Mouse (Mus musculus): ENCODE measurements around the gene Nelfcd. TPM values are rescaled to one million over a fixed set of nuclear protein-coding genes. Genes with fewer than 3 reads are reported as not detected.

Nelfcd gene
- polyA plus RNA-seq (2016; fragmentation: Nextera tagmentation; extraction: Ambion mirVana) = 193 and 217 TPM in 2 replicates

DNA sequence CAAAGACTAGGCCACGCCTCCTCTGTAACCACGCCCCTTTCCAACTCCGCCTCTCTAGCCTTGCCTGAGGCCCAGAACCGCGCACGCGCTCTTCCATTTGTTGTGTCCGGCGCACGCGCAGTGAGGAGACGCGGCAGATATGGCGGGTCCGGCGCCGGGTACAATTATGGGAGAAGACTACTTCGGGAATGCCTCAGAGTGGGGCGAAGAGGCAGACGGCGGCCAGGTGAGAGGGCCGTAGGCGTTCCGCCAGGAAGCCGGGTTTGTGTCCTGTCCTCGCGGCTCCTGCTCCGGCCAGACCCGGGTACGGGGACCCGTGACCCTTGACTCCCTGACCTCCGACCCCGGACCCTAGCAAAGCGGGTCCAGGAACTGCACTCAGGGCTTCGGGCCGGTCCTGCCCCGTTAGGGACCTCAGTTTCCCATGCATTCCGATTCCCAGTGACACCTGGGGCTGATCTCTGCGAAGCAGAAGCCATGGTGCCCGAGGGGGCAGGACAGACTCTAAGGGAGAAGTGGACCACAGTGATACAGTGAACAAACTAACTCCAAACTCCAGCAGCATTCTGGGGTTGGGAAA, at the start of gene Nelfcd:
Gene Nelfcd, plus strand, starts transcription at position 74 of the 580 bp plus-strand sequence.
- WGBS = under 1% methylated on average over 40 of the region's 40 CpGs
- Histone ChIP-seq H3K4me1 (peaks cover 17% of the 10 kb centered on the region), H3K27me3 (ENCODE audit: low read depth, poor library complexity, severe bottlenecking) (no peaks in the 10 kb centered on the region), H3K9me3 (replicated peaks) (no peaks in the 10 kb centered on the region), H3K27ac (peak within 1 kb of the TSS; percentile 96), H3K4me3 (peak within 1 kb of the TSS; percentile 97), H3K36me3 (peaks cover 34% of the 10 kb centered on the region)
- DNase-seq (ENCODE audit: low spot score) = peak; percentile 98

GRCm38 (mm10) chr2:174366571-174366970, 49.0 kb upstream of the Nelfcd start:
- no peak overlapping the region for H3K27ac ChIP-seq
- DNase-seq (ENCODE audit: low spot score) = no peak
- 83% methylated on average over 10 of the region's 10 CpGs for WGBS
- no peaks in the 10 kb centered on the region for H3K4me1 ChIP-seq
- H3K27me3 ChIP-seq (ENCODE audit: low read depth, poor library complexity, severe bottlenecking) = no peaks in the 10 kb centered on the region
- no peaks in the 10 kb centered on the region for H3K36me3 ChIP-seq
- H3K4me3 ChIP-seq = no peak overlapping the region
- no peaks in the 10 kb centered on the region for H3K9me3 ChIP-seq (replicated peaks)

GRCm38 (mm10) chr2:174381021-174381420, 34.6 kb upstream of the Nelfcd start:
- Histone ChIP-seq H3K9me3 (replicated peaks) (no peaks in the 10 kb centered on the region), H3K4me1 (no peaks in the 10 kb centered on the region), H3K4me3 (no peak overlapping the region), H3K36me3 (no peaks in the 10 kb centered on the region), H3K27ac (no peak overlapping the region), H3K27me3 (ENCODE audit: low read depth, poor library complexity, severe bottlenecking) (no peaks in the 10 kb centered on the region)
- 92% methylated on average over 9 of the region's 9 CpGs for WGBS
- no peak for DNase-seq (ENCODE audit: low spot score)

DNA sequence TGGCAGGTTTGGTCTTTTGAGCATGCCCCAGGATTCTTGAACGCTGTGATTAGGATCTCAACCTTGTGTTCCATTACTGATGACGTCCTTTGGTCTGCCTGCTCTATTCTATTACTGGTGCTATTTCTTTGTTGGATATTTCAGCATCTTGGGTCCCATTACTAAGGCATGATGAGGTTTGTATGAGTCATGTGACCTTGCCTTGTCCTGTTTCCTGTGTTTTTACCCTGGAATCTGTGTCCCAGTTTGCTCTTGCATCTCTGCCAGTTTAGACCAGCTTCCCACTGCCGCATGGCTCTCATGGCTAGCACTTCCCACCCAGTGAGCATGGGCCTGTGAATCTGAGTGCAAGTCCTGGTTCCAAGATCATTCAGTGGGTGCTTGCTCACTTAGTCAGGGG, 23.7 kb upstream of the Nelfcd start:
- H3K9me3 ChIP-seq (replicated peaks) = no peaks in the 10 kb centered on the region
- 89% methylated on average over 3 of the region's 3 CpGs for WGBS
- no peak for DNase-seq (ENCODE audit: low spot score)
- no peaks in the 10 kb centered on the region for H3K36me3 ChIP-seq
- no peak overlapping the region for H3K27ac ChIP-seq
- H3K4me3 ChIP-seq = no peak overlapping the region
- no peaks in the 10 kb centered on the region for H3K4me1 ChIP-seq
- H3K27me3 ChIP-seq (ENCODE audit: low read depth, poor library complexity, severe bottlenecking) = no peaks in the 10 kb centered on the region

- H3K27me3 ChIP-seq (ENCODE audit: low read depth, poor library complexity, severe bottlenecking) = no peaks in the 10 kb centered on the region
- 77% methylated on average over 9 of the region's 9 CpGs for WGBS
- no peak for DNase-seq (ENCODE audit: low spot score)
- H3K9me3 ChIP-seq (replicated peaks) = no peaks in the 10 kb centered on the region
- no peaks in the 10 kb centered on the region for H3K36me3 ChIP-seq
- no peaks in the 10 kb centered on the region for H3K4me1 ChIP-seq
- H3K4me3 ChIP-seq = no peak overlapping the region
- H3K27ac ChIP-seq = no peak overlapping the region
Observed at GRCm38 (mm10) chr2:174392554-174392953, 23.1 kb upstream of the Nelfcd start.

GRCm38 (mm10) chr2:174393383-174393782, 22.2 kb upstream of the Nelfcd start:
- Histone ChIP-seq H3K27ac (no peak overlapping the region), H3K9me3 (replicated peaks) (no peaks in the 10 kb centered on the region), H3K36me3 (no peaks in the 10 kb centered on the region), H3K4me3 (no peak overlapping the region), H3K4me1 (no peaks in the 10 kb centered on the region), H3K27me3 (ENCODE audit: low read depth, poor library complexity, severe bottlenecking) (no peaks in the 10 kb centered on the region)
- 81% methylated on average over 5 of the region's 5 CpGs for WGBS
- DNase-seq (ENCODE audit: low spot score) = no peak

GRCm38 (mm10) chr2:174396643-174397042, 19.0 kb upstream of the Nelfcd start:
- 90% methylated on average over 10 of the region's 10 CpGs for WGBS
- H3K4me3 ChIP-seq = no peak overlapping the region
- no peaks in the 10 kb centered on the region for H3K27me3 ChIP-seq (ENCODE audit: low read depth, poor library complexity, severe bottlenecking)
- H3K36me3 ChIP-seq = no peaks in the 10 kb centered on the region
- DNase-seq (ENCODE audit: low spot score) = no peak
- no peak overlapping the region for H3K27ac ChIP-seq
- no peaks in the 10 kb centered on the region for H3K4me1 ChIP-seq
- no peaks in the 10 kb centered on the region for H3K9me3 ChIP-seq (replicated peaks)

DNA sequence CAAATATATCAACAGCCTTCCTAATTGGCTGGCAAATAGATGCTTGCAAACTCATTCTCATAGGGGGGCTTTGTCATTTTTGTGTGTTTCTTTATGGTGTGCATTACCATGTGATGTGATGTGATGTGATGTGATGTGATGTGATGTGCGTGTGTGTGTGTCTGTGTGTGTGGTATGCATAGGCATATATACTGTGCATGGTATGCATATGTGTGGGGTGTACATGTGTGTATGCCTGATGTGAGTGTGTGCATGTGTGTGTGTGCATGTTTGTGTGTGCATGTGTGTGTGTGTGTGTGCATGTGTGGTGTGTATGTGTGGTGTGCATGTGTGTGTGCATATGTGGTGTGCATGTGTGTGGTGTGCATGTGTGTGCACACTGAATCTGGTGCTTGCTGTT, 18.5 kb upstream of the Nelfcd start:
- H3K27me3 ChIP-seq (ENCODE audit: low read depth, poor library complexity, severe bottlenecking) = no peaks in the 10 kb centered on the region
- no peaks in the 10 kb centered on the region for H3K36me3 ChIP-seq
- no peaks in the 10 kb centered on the region for H3K9me3 ChIP-seq (replicated peaks)
- no peak overlapping the region for H3K27ac ChIP-seq
- DNase-seq (ENCODE audit: low spot score) = no peak
- no peak overlapping the region for H3K4me3 ChIP-seq
- WGBS = 86% methylated on average over 1 of the region's 1 CpGs
- no peaks in the 10 kb centered on the region for H3K4me1 ChIP-seq

DNA sequence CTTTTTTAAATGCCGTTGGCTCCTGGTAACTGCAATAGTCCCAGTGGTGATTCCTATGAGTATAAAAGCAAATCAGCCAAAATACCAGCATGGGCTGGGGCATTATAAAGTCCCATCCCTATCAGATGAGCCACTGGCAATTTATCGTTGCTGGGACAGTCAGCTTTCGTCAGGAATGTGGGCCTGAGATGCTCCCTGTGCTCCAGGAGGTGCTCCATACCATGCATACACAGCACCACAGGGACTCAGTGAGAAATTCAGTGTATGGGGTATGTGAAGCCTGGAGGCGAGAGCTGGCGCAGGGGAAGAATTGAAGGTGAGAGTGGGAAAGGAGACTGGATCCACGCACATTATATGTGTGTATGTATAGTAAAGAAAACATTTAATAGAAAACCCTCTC, 17.7 kb upstream of the Nelfcd start:
- no peak overlapping the region for H3K27ac ChIP-seq
- H3K4me3 ChIP-seq = no peak overlapping the region
- H3K4me1 ChIP-seq = no peaks in the 10 kb centered on the region
- H3K9me3 ChIP-seq (replicated peaks) = no peaks in the 10 kb centered on the region
- WGBS = 91% methylated on average over 6 of the region's 6 CpGs
- H3K27me3 ChIP-seq (ENCODE audit: low read depth, poor library complexity, severe bottlenecking) = no peaks in the 10 kb centered on the region
- DNase-seq (ENCODE audit: low spot score) = no peak
- H3K36me3 ChIP-seq = no peaks in the 10 kb centered on the region

DNA sequence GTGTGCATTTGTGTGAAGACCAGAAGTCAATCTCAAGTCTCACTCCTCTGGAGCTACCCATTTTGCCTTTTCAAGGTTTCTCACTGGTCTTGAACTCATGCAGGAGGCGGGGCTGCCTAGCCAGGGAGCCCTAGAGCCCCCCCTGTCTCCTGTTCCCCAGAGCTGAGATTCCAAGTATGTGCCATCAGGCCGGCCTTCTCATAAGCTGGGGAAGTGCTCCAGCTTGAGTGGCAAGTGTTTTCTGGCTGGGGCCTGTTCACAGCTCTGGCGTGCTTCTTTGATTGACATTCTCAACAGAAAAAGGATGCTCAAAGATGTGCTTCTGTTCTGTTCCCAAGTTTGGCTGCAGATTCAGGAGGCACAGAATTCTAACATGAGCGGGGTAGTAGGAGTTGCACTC, 15.2 kb upstream of the Nelfcd start:
- H3K36me3 ChIP-seq = no peaks in the 10 kb centered on the region
- no peaks in the 10 kb centered on the region for H3K4me1 ChIP-seq
- H3K9me3 ChIP-seq (replicated peaks) = no peaks in the 10 kb centered on the region
- WGBS = 84% methylated on average over 4 of the region's 4 CpGs
- DNase-seq (ENCODE audit: low spot score) = no peak
- H3K4me3 ChIP-seq = no peak overlapping the region
- H3K27ac ChIP-seq = no peak overlapping the region
- H3K27me3 ChIP-seq (ENCODE audit: low read depth, poor library complexity, severe bottlenecking) = no peaks in the 10 kb centered on the region

- Histone ChIP-seq H3K4me3 (no peak overlapping the region), H3K27me3 (ENCODE audit: low read depth, poor library complexity, severe bottlenecking) (no peaks in the 10 kb centered on the region), H3K36me3 (no peaks in the 10 kb centered on the region), H3K27ac (no peak overlapping the region), H3K9me3 (replicated peaks) (no peaks in the 10 kb centered on the region), H3K4me1 (no peaks in the 10 kb centered on the region)
- WGBS = 50% methylated on average over 2 of the region's 2 CpGs
- DNase-seq (ENCODE audit: low spot score) = no peak
Observed at GRCm38 (mm10) chr2:174410222-174410621, 5.4 kb upstream of the Nelfcd start.

DNA sequence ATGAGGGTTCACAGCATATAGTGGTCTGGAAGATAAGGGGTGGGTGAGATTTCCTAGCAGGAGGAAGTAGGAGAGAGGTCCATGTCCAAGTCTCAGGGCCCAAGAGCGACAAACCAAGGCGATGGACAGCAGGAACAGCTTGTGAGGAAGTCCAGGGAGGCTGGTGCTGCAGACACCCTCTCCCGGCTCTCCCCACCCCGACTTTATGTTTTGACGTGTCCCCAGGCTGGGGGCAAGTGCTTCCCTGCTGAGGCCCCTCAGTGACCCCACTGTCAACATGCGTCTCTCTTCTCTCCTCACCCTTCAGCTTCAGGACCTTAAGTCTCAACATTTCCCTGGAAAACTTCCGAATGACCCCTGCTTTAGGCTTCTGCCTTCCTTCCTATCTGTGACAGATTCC, 2.5 kb upstream of the Nelfcd start:
- 82% methylated on average over 7 of the region's 7 CpGs for WGBS
- H3K9me3 ChIP-seq (replicated peaks) = no peaks in the 10 kb centered on the region
- H3K4me1 ChIP-seq = peaks cover 17% of the 10 kb centered on the region
- no peak overlapping the region for H3K4me3 ChIP-seq
- peaks cover 10% of the 10 kb centered on the region for H3K36me3 ChIP-seq
- no peak for DNase-seq (ENCODE audit: low spot score)
- H3K27ac ChIP-seq = no peak overlapping the region
- no peaks in the 10 kb centered on the region for H3K27me3 ChIP-seq (ENCODE audit: low read depth, poor library complexity, severe bottlenecking)

DNA sequence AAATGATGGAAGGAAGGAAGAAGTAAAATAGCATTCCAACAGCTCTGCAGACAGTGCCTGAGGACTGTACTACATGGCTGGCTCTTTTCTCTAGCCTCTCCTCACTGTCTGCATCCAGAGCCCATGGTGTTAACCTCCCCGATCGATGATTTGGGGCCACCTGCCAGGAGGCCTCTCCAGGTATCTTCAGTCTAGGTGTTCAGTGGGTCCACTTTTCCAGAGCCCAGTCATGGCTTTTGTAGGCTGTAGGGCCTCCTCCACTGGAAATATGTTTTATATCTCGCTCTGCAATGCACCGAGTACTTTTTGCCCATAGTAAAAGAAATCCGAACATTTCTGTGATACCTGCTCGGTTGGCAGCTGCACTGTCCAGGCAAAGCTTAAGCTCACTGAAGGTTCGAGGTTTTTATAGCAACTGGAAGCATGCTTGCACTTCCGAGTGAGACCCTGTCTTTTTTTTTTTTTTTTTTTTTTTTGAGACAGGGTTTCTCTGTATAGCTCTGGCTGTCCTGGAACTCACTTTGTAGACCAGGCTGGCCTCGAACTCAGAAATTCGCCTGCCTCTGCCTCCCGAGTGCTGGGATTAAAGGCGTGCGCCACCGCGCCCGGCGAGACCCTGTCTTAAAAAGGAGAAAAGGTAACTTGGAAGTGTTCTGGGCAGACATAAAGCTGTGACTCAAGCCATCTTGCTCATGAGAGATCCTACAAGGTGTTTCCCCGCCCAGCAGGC, 438 bp upstream of the Nelfcd start:
- Histone ChIP-seq H3K4me3 (peak overlapping the region; percentile 97), H3K36me3 (peaks cover 27% of the 10 kb centered on the region), H3K4me1 (peaks cover 17% of the 10 kb centered on the region), H3K9me3 (replicated peaks) (no peaks in the 10 kb centered on the region), H3K27ac (peak overlapping the region; percentile 96), H3K27me3 (ENCODE audit: low read depth, poor library complexity, severe bottlenecking) (no peaks in the 10 kb centered on the region)
- 49% methylated on average over 18 of the region's 18 CpGs for WGBS
- no peak for DNase-seq (ENCODE audit: low spot score)
